Mouse (Mus musculus): Measurements from ENCODE around the gene Fxyd3.

- TF ChIP-seq CTCF (IDR thresholded peaks at IDR 0.05; ENCODE audit: low read depth, low read length): no peak
- no peak for TF ChIP-seq POLR2A (IDR thresholded peaks at IDR 0.05; ENCODE audit: extremely low read depth, insufficient read depth, low read length)
These were observed 20.6 kb downstream of the Fxyd3 start for GRCm38 (mm10) chr7:31055883-31056282.

All from liver, adult 2 months (tissue).